Mouse (Mus musculus) left cerebral cortex, postnatal 14 days (tissue): Measurements from ENCODE around the gene Fbxl7. TPM values are rescaled to one million over a fixed set of nuclear protein-coding genes. Genes with fewer than 3 reads are reported as not detected.

Source experiments
- DNase-seq, 2 experiments: peaks; one replicate each; pipeline ENCODE4 v3.0.0; 2021 to 2022; ENCODE audit warnings: low spot score in 2 of 2, mixed read lengths in 1 of 2
- intact Hi-C: fragments of 180-260 bp; cut with DNase I; formaldehyde crosslinking; loops from one replicate; pipeline ENCODE4 v1.15.1; 2025
- long read RNA-seq, 2 experiments: library from polyadenylated mRNA; stranded (forward); transcript quantifications; one replicate each; pipeline ENCODE4 v2.0.0; 2021
- total RNA-seq, 2 experiments: library from RNA; stranded (reverse); gene quantifications; 2 replicates each; pipeline ENCODE4 v1.2.3; 2021

The Fbxl7 gene
- total RNA-seq, result 1 to 10 TPM; 2.7 to 3.2 TPM
- long read RNA-seq, experiment 1, partial matches to known transcripts, result 0 of 1 reads
- long read RNA-seq, experiment 1, other reads (novel, unspliced or antisense), result 1 of 1 reads
- long read RNA-seq, experiment 2, partial matches to known transcripts, result 0 of 2 reads
- long read RNA-seq, experiment 2, other reads (novel, unspliced or antisense), result 2 of 2 reads

DNA sequence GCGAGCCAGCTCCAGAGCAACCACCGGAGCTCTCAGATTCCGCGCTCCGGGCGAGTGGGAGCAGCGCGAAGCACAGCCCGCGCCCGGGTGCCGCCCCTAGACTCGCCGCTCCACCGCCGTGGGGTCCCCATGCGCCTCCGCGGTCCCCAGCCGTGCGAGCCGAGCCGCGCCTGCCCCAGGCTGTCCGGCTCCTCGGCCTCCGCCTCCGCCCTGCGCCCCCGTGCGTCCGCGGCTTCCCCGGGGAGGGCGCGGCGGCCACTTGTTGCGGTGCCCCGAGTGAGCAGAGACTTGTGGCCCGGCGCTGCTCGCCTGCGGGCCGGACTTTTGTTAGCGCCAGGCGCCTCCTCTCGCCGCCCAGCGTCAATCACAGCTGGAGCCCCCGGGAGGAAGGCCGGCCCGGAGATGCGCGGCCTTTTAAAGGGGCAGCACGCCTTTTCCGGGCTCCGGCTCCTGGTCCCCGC is at the start of gene Fbxl7:
Fbxl7 (minus strand) TSS at position 330 of the 461 bp plus-strand sequence.
- intact Hi-C loops, result loop anchor here (10.0 kb wide), 1 partner anchor 260 kb away; no protein-coding TSS in a partner anchor
- peak; percentile 40 to 70 for DNase-seq

GRCm38 (mm10) chr15:26922026-26922425 is 26.6 kb upstream of the Fbxl7 start:
- intact Hi-C loops, result no loop called here
- DNase-seq, result no peak

GRCm38 (mm10) chr15:26913427-26913826 is 18.0 kb upstream of the Fbxl7 start:
- intact Hi-C loops, result no loop called here
- DNase-seq, result no peak

DNA sequence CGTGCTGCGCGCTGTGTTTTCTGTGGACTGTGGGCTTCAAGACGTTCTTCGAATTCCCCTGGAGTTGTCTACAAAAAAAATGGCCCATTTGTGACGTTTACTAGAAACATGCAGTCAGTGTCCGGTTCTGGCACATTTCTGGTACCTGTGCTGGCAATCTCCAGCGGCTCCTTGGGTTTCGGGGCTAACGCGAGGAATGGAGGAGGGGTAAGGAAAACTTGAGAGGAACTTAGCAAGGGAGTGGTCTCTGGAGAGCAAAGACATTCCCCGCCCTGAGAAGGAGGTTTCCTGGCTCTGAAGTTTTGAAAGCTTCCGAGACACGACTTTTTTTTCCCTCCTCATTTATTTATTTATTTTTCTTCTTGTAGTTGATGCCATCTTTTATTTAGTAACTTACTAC is 381 bp upstream of the Fbxl7 start:
- no peak for DNase-seq
- intact Hi-C loops, result loop anchor here (10.0 kb wide), 1 partner anchor 261 kb away; no protein-coding TSS in a partner anchor

- intact Hi-C loops, result loop anchor here (10.0 kb wide), 1 partner anchor 260 kb away; no protein-coding TSS in a partner anchor
- DNase-seq, result peak in 1 of 2 experiments; percentile 3
These were observed 565 bp downstream of the Fbxl7 start for GRCm38 (mm10) chr15:26894801-26895229.

DNA sequence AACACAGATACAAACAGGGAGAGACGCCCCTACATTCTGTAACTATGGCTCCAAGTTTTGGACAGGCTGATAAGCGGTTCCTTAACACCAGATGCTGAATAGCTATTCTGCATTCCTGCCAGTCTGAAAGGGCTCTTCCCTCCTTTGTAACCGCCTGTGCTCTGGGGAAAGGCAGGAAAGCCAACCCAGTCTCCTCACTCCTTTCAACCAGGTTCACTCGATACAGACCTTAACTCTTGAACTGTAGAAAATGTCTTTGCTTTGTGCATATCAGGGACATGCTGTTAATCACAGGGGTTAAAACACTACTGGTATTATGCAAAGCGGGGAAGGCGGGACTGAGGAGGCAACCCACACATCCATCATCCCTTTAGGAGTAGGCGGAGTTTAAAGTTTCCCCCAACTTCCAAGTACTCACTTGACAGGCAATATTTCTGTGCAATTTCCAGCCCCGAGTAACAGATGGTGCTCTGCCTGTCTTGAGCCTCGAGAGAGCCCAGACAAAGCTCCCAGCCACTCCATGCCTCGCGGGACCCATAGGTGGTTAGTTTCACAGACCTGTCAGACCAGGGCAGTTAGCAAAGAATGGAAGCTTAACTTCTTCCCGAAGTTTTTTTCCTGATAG is 1.2 kb downstream of the Fbxl7 start:
- peak in 1 of 2 experiments; percentile 2 for DNase-seq
- intact Hi-C loops, result loop anchor here (10.0 kb wide), 1 partner anchor 259 kb away; no protein-coding TSS in a partner anchor

GRCm38 (mm10) chr15:26893136-26893535 is 2.2 kb downstream of the Fbxl7 start:
- intact Hi-C loops, result loop anchor here (10.0 kb wide), 1 partner anchor 258 kb away; no protein-coding TSS in a partner anchor
- DNase-seq, result no peak

DNA sequence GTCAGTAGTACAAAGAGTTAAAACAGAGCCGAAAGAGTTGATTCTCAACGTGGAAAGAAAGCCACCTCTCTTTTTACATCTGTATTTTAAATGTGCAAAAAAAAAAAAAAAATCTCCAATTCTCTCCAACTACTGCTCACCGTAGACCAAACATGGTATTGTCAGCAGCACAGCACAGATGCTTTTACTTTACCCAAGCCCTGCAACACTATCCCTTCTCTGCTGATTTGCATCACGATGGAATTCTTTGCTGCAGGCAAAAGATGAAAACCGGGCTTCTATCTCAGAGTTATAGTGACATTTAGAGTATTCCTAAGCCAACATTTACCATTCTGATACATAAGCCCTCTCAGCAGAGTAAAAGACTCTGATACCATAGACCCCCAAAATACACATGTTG is 5.4 kb downstream of the Fbxl7 start:
- DNase-seq, result no peak
- intact Hi-C loops, result loop anchor here (10.0 kb wide), 1 partner anchor 255 kb away; no protein-coding TSS in a partner anchor

DNA sequence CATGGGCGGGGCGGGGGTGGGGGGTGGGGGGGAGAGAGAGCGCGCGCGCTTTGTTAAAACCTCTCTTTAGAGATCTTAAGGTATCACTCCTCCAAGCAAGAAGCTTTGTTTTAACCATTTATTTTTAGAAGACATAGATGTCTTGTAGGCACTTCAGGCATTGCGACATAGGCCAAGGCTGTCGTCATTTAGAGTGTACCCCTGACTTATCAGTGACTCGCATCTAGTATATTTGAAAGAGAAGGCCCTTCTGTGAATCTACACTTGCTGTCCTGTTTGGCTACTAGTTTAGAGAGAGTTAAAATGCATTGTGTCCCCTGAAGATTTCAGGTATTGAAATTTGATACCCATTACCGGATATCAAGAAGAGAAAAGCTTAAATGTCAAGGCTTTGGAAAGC is 7.2 kb downstream of the Fbxl7 start:
- DNase-seq, result no peak
- intact Hi-C loops, result no loop called here

GRCm38 (mm10) chr15:26885979-26886378 is 9.4 kb downstream of the Fbxl7 start:
- intact Hi-C loops, result no loop called here
- no peak for DNase-seq

DNA sequence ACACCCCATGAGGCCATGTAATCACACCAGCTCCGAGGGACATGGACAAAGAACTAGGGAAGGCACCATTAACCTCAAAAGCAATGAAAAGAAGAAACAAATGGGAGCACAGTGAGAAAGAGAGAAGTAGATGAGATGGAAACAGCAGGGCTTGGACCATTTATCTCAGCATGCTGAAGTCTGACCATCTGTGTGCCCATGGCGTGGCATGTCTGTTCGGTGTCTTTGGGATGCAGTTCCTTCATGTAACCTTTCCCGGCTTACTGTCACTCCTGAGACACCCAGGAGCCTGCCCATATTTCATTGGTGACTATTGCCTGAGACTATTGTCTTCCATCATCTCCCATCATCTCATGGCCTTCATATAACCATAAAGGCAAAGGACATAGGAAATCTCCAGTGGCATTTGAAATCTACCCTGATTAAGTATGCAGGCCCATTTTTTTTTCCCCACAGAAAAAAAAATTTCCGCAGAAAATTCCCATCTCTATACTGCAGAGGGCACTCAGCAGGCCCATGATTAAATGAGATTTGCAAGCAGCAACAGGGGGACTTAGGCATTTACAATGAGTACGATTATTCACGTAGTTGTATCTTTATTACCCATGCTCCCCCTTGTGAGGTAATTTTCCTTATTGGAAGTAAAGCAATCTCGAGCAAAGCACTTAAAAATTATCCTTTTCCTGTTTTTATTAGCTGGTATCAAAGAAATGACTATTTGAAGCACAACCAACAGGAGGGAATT is 15.0 kb downstream of the Fbxl7 start:
- no peak for DNase-seq
- intact Hi-C loops, result no loop called here

DNA sequence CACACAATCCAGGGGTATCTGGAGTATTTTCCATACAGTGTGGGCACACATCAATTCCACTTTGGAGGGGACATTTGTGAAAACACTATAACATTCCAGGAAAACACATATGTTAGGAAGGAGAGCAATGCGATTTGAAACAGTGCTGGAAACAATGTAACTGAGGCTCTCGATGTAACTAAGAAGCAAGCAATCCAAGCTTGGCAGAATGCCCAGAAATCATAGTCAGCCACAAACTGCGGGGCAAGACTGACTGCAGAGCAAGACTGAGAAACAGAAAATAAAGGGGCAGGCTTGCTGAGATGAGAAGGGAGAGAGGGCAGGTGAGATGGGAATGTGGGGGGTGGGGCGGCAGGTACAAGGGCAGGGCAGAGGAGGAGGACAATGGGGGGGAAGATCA is 19.7 kb downstream of the Fbxl7 start:
- peak; percentile 80 to 87 for DNase-seq
- intact Hi-C loops, result no loop called here

DNA sequence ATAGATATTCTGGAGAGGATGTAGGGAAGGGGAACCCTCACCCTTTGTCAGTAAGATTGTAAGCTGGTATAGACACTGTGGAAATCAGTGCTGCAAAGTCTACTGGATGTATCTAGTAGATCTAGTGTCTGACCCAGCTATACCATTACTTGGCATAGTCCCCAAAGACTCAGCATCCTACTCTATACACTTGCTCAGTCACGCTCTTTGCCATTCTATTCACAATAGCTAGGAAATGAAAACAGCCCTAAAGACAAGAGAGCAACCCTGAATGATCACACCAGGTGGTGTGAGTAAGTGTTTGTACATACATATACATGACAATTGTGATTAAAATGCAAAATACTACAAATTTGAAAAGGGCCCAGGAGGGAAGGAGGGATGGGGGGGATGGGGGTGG is 23.1 kb downstream of the Fbxl7 start:
- no peak for DNase-seq
- intact Hi-C loops, result no loop called here

- intact Hi-C loops, result no loop called here
- DNase-seq, result no peak
These were observed 26.2 kb downstream of the Fbxl7 start for GRCm38 (mm10) chr15:26869197-26869596.

DNA sequence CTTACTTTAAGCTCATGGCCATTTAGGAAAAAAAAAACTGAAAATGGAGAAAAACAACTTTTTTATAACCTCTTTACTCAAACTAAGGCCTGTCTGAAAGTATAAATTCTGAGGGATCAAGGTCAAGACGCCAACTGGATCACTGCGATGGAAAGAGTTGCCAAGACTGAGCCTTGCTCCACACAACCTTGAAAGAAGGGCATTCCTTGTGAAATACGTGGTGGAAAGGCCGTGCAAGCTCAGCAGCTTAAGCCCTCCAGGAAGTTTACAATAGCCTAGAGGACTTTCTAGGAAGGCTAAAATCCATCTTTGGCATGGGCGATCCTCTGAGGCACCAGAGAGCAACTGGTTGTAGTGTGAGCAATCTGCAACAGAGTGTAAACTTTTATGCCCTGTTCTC is 27.9 kb downstream of the Fbxl7 start:
- no peak for DNase-seq
- intact Hi-C loops, result no loop called here

GRCm38 (mm10) chr15:26862173-26862572 is 33.2 kb downstream of the Fbxl7 start:
- no peak for DNase-seq
- intact Hi-C loops, result no loop called here

DNA sequence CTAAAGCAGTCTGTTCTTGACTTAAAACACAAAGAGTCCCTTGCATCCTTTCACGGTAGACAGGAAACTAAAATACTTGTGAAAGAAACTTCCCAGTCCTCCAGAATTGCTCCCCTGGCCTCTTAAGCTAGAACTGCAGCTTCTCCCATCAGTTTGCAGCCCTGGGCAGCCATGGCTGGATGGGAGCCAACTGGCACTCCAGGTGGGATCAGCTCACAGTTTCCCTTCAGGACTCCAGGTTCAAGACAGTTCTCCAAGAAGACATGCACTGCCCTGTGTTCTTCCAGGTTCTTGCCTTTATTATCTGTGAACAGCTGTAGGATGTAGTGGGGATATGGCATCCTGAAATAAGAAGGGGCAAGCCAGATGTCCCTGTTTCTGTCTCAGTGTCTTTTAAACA is 45.8 kb downstream of the Fbxl7 start:
- DNase-seq, result no peak
- intact Hi-C loops, result no loop called here

- DNase-seq, result no peak
- intact Hi-C loops, result no loop called here
These were observed 53.2 kb downstream of the Fbxl7 start for GRCm38 (mm10) chr15:26842216-26842615.

DNA sequence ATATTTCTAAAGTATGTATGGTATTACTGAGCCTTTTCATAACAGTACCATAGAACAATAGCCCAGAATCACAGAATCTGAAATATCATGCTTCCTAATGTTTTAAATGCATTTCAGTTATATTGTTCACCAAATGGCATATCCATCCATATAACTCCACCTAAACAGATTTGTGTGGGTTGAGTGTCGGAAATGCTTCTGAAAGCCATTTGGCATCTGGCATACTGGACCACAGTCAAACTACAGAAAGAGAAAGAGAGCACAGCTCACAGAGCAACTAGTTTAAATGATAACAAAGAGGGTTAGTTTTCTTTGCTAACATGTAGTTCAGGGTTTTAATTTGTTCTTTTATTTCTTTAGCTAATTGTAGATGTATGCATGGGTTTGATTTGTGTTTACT is 57.0 kb downstream of the Fbxl7 start:
- intact Hi-C loops, result no loop called here
- peak in 1 of 2 experiments; percentile 13 for DNase-seq

- DNase-seq, result no peak
- intact Hi-C loops, result no loop called here
These were observed 58.2 kb downstream of the Fbxl7 start for GRCm38 (mm10) chr15:26837200-26837599.
